Mouse (Mus musculus): ENCODE data around the gene Ccdc24. TPM values are rescaled to one million over a fixed set of nuclear protein-coding genes. Genes with fewer than 3 reads are reported as not detected.
A peak's percentile ranks its signal among the peaks of the same experiment; 100 is the strongest.

Gene Ccdc24
- total and polyA plus RNA-seq, 3 experiments = 0.19 to 0.36 TPM; not detected in 1

DNA sequence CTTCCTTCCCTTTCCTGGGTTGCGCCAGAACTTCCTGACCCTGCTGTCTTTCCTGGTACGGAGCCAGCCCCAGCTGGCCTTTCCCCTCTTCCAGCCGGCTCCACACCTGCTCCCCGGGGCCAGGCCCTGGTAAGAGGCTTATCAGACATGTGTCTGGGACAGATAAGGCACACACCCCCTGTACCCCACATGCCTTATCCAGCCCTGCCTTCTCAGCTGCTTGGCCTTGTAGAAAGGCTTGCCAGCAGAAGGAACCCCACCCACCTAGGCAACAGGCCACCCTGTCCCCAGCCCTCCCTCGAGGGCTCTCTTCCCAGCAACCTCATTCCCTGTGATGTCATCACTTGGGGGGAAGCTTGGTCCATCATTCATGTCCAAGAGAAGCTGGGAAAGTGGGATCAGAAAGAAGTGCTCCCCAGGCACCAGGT is 42.2 kb downstream of the Ccdc24 start (continued):
- no peak for TF ChIP-seq ZNF384 (IDR thresholded peaks at IDR 0.05; ENCODE audit: low read depth, low read length)
- TF ChIP-seq TAL1 (IDR thresholded peaks at IDR 0.05; ENCODE audit: low read length) = peak; percentile 95

DNA sequence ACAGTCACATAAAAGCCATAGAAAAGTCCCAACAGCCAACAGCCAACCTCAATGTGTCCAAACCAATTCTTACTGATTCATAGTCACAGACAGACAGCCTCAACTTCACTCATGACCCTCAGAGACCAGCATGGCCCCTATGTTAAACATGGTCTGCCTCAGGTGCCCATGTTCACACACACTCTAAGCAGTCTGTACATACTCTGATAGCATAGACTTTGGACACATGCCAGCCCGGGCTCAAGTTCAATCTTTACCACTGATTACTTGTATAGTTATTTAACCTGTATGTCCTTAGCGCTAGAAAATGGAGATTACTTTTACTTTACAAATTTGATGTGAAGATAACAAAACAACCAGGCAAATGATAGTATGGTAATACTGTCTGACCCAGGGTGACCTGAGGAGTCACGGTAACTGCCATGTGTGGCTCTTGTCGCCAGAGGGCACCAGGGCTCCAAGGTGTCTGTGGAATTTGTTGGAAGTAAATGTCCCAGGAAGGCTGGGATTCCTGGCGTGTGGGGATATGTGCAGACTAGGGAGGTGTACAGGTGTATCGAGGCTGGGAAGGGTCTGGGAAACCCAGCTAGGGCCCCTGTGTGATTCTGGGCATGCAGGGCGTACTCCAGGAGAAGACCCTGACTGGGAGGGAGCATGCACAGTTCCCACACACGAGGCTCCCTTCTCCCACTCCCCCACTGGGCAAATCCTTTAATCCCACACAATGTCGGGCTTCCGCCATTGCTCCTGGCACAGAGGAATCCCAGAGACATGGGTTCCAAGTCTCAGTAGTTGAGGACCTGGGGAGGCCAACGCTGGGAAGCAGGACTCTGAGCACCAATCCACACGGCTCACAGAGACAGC is 42.9 kb downstream of the Ccdc24 start:
- Histone ChIP-seq H3K9ac (ENCODE audit: control insufficient read depth, low read depth, low read length, poor library complexity, severe bottlenecking) (no peak overlapping the region), H3K36me3 (ENCODE audit: control insufficient read depth in 1 of 2, insufficient read depth in 2 of 2, low read length in 2 of 2) (peaks cover 0 to 39% of the 10 kb centered on the region in 2 experiments; a peak in 2 of 4 replicates), H3K79me2 (ENCODE audit: control insufficient read depth, insufficient read depth, low read length, poor library complexity) (no peaks in the 10 kb centered on the region), H3K27me3 (ENCODE audit: control insufficient read depth in 1 of 2, insufficient read depth in 2 of 2, low read length in 2 of 2) (no peaks in the 10 kb centered on the region), H3K9me3 (replicated peaks; ENCODE audit: insufficient read depth, low read length) (no peaks in the 10 kb centered on the region), H3K4me3 (ENCODE audit: control insufficient read depth in 1 of 2, insufficient read depth in 1 of 2, low read depth in 2 of 2, low read length in 2 of 2) (no peak overlapping the region), H3K27ac (ENCODE audit: control insufficient read depth, low read depth, low read length) (peak overlapping the region; percentile 28; the same call in 1 of the 2 replicates), H3K4me1 (ENCODE audit: control insufficient read depth in 1 of 2, insufficient read depth in 2 of 2, low read length in 2 of 2) (peaks cover 41 to 48% of the 10 kb centered on the region in 2 experiments)
- DNase-seq (ENCODE audit: low read depth, low spot score) = peak; percentile 81
- TF ChIP-seq MAX (IDR thresholded peaks at IDR 0.05; ENCODE audit: low read length) = peak; percentile 38; the same call in 1 of the 2 replicates
- no peak for TF ChIP-seq BHLHE40 (IDR thresholded peaks at IDR 0.05; ENCODE audit: borderline replicate concordance, low read depth, low read length)
- TF ChIP-seq POLR2A (IDR thresholded peaks at IDR 0.05; ENCODE audit: control insufficient read depth in 1 of 2, insufficient read depth in 1 of 2, low read depth in 1 of 2, low read length in 2 of 2, poor library complexity in 1 of 2) = no peak
- TF ChIP-seq SMC3 (IDR thresholded peaks at IDR 0.05; ENCODE audit: low read depth, low read length) = peak; percentile 41
- no peak for TF ChIP-seq POLR2AphosphoS5 (IDR thresholded peaks at IDR 0.05; ENCODE audit: borderline replicate concordance, low read depth, low read length)
- TF ChIP-seq NELFE (IDR thresholded peaks at IDR 0.05; ENCODE audit: low read depth, low read length) = no peak
- TF ChIP-seq USF2 (IDR thresholded peaks at IDR 0.05; ENCODE audit: borderline replicate concordance in 1 of 2, insufficient read depth in 1 of 2, low read depth in 1 of 2, low read length in 2 of 2) = no peak
- no peak for TF ChIP-seq NRF1 (IDR thresholded peaks at IDR 0.05; ENCODE audit: insufficient read depth, low read depth, low read length, poor library complexity, severe bottlenecking)
- no peak for TF ChIP-seq TBP (IDR thresholded peaks at IDR 0.05; ENCODE audit: low read depth, low read length)
- peak; percentile 64; the same call in 1 of the 2 replicates for TF ChIP-seq GATA1 (IDR thresholded peaks at IDR 0.05; ENCODE audit: low read depth, low read length)
- TF ChIP-seq UBTF (IDR thresholded peaks at IDR 0.05; ENCODE audit: borderline replicate concordance, insufficient read depth, low read depth, low read length) = no peak
- no peak for TF ChIP-seq MXI1 (IDR thresholded peaks at IDR 0.05; ENCODE audit: low read depth, low read length)
- TF ChIP-seq ETS1 (IDR thresholded peaks at IDR 0.05; ENCODE audit: low read depth, low read length) = peak; percentile 88
- peak; percentile 37 for TF ChIP-seq RAD21 (IDR thresholded peaks at IDR 0.05; ENCODE audit: low read depth, low read length)
- peak; percentile 79 for TF ChIP-seq TAL1 (IDR thresholded peaks at IDR 0.05; ENCODE audit: low read length)
- 0 out of 2 replicates have a peak, but pooled peaks have one; percentile 23 for TF ChIP-seq MEF2A (IDR thresholded peaks at IDR 0.05; ENCODE audit: extremely low read depth, insufficient replicate concordance, low read depth, low read length, poor library complexity, severe bottlenecking)
- peak; percentile 32; the same call in 1 of the 2 replicates for TF ChIP-seq ZNF384 (IDR thresholded peaks at IDR 0.05; ENCODE audit: low read depth, low read length)
- peak; percentile 62 to 79 for TF ChIP-seq EP300 (IDR thresholded peaks at IDR 0.05; ENCODE audit: low read depth in 1 of 2, low read length in 2 of 2)
- TF ChIP-seq MYC (IDR thresholded peaks at IDR 0.05; ENCODE audit: low read depth, low read length) = no peak
- peak; percentile 51 to 62 (median 52) for TF ChIP-seq CTCF (IDR thresholded peaks at IDR 0.05 in 2 of 3, conservative IDR thresholded peaks at IDR 0.05 in 1 of 3; ENCODE audit: control insufficient read depth in 1 of 3, insufficient read depth in 1 of 3, low read depth in 2 of 3, low read length in 3 of 3, poor library complexity in 1 of 3, severe bottlenecking in 1 of 3)
- peak; percentile 44; the same call in 1 of the 2 replicates for TF ChIP-seq SIN3A (IDR thresholded peaks at IDR 0.05; ENCODE audit: low read length)
- TF ChIP-seq ELF1 (IDR thresholded peaks at IDR 0.05; ENCODE audit: low read depth, low read length) = no peak
- peak; percentile 93 for TF ChIP-seq TCF12 (IDR thresholded peaks at IDR 0.05; ENCODE audit: low read depth, low read length)
- peak; percentile 87 for TF ChIP-seq RCOR1 (IDR thresholded peaks at IDR 0.05; ENCODE audit: low read depth, low read length)
- no peak for TF ChIP-seq ZC3H11A (IDR thresholded peaks at IDR 0.05; ENCODE audit: low read depth, low read length)

Measured in MEL (cell line).